Comparison of ENCODE assay signal across 9 mouse cellular contexts in the genomic region with DNA sequence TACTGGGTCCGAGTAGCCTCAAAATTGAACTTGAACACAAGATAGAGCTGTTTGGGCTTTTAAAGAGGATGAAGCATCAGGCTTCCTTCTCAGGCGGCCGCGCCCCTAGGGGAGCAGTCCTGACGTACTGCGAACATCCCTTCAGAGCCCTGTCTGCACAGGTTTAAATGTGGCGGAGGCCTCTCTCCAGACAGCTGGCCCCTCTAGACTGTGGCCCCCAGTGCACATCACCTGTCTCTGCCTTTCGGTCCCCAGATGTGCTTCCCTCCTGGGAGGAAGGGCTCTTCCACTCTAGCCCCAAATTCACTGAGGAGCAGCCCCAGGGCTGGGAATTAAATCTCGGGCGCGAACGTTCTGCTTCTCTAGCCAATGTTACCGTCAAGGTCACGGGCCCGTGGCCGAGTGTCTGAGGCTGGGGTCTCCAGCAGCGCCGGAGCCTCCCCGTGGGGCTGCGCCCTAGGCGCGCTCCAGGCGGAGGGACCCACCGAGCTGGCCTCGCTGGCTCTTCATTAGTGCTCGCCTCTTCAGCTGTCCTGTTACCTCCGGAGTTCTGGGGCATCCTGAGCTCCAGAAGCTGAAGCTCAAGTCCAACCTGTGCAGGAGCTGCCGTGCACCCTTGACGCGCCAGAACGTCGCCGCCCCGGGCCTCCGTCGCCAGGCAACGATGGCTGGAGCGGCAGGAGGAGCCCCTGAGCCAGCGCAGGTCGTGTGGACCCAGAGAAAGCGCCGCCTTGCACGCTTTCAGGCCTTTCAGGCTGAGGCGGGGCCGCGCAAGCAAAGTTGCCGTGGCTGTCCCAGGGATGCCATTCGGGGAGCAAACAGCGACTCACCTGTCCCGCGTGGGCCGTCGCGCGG. TPM values are rescaled to one million over a fixed set of nuclear protein-coding genes. Genes with fewer than 3 reads are reported as not detected.
DNase-seq lines count a peak whose midpoint lies in the region; ATAC-seq and TF ChIP-seq lines count a peak whose summit lies in the region.
"Had no signal": no experiment of that assay in that cellular context is flagged by ENCODE, and none has a peak within 500 bp of the region (broad histone marks: within the 10 kb centered on the region; RNA-seq: fewer than 3 reads in every experiment).

No protein-coding gene starts in this region.

- H3K9ac ChIP-seq in hindbrain, embryonic 11.5 days (ENCODE audit: low read depth, low read length): peak overlapping the region; percentile 58; the same call in 1 of the 2 replicates
- H3K9ac ChIP-seq in limb, embryonic 11.5 days (ENCODE audit: low read length): peak overlapping the region; percentile 41

- no peaks in the 10 kb centered on the region for H3K36me3 ChIP-seq in hindbrain, embryonic 11.5 days (ENCODE audit: control insufficient read depth, insufficient read depth, low read length)
- no peaks in the 10 kb centered on the region for H3K36me3 ChIP-seq in limb, embryonic 11.5 days (ENCODE audit: control insufficient read depth, insufficient read depth, low read length)

- H3K9me3 ChIP-seq in hindbrain, embryonic 11.5 days (ENCODE audit: control insufficient read depth, low read length): no peaks in the 10 kb centered on the region
- no peaks in the 10 kb centered on the region for H3K9me3 ChIP-seq in limb, embryonic 11.5 days (ENCODE audit: control insufficient read depth, low read length)

- no peak for TF ChIP-seq CTCF in olfactory bulb, adult 2 months (IDR thresholded peaks at IDR 0.05; ENCODE audit: insufficient read depth, low read depth, low read length)

- H3K27ac ChIP-seq in hindbrain, embryonic 11.5 days (ENCODE audit: low read depth, low read length): no peak overlapping the region; the same call in 1 of the 2 replicates
- H3K27ac ChIP-seq in limb, embryonic 11.5 days (replicated peaks; ENCODE audit: low read depth, low read length): no peak overlapping the region
- peak overlapping the region; percentile 83 for H3K27ac ChIP-seq in olfactory bulb, adult 2 months (ENCODE audit: insufficient read depth, low read depth, low read length)

- 4% methylated on average over 53 of the region's 55 CpGs for WGBS in hindbrain, embryonic 11.5 days
- 5% methylated on average over 55 of the region's 55 CpGs for WGBS in limb, embryonic 11.5 days
- WGBS in olfactory bulb, adult 2 months: 4% methylated on average over 55 of the region's 55 CpGs

- peaks cover 6% of the 10 kb centered on the region for H3K4me1 ChIP-seq in hindbrain, embryonic 11.5 days (replicated peaks; ENCODE audit: control insufficient read depth, insufficient read depth, low read length)
- peaks cover 9% of the 10 kb centered on the region for H3K4me1 ChIP-seq in limb, embryonic 11.5 days (ENCODE audit: control insufficient read depth, insufficient read depth, low read length)
- peaks cover 15% of the 10 kb centered on the region for H3K4me1 ChIP-seq in olfactory bulb, adult 2 months (ENCODE audit: control insufficient read depth, insufficient read depth, low read length)

- DNase-seq in left cerebral cortex, adult 18-20 months (ENCODE audit: low spot score in 2 of 2): peak; percentile 40 to 60
- DNase-seq in left cerebral cortex, adult 9 months (ENCODE audit: low spot score in 2 of 2): no peak
- peak; percentile 77 to 79 for DNase-seq in cerebellum, postnatal 25 days
- DNase-seq in hindbrain, embryonic 11.5 days (ENCODE audit: low spot score): peak; percentile 70
- peak; percentile 83 for DNase-seq in limb, embryonic 11.5 days (ENCODE audit: low spot score)
- DNase-seq in thymus, postnatal 25 days: no peak
- DNase-seq in lung, postnatal 10 days: no peak

- peak; percentile 82 for ATAC-seq in hindbrain, embryonic 11.5 days (ENCODE audit: low FRiP score)
- ATAC-seq in limb, embryonic 11.5 days (ENCODE audit: insufficient number of reproducible peaks, low FRiP score, low TSS enrichment, low read depth): peak; percentile 72

- H3K4me2 ChIP-seq in hindbrain, embryonic 11.5 days (replicated peaks; ENCODE audit: low read depth, low read length): peak overlapping the region; percentile 98
- peak overlapping the region; percentile 95 for H3K4me2 ChIP-seq in limb, embryonic 11.5 days (ENCODE audit: low read depth, severe bottlenecking)

- TF ChIP-seq POLR2A in olfactory bulb, adult 2 months (IDR thresholded peaks at IDR 0.05; ENCODE audit: insufficient read depth, low read depth, low read length): no peak

- peak overlapping the region; percentile 48 for H3K4me3 ChIP-seq in hindbrain, embryonic 11.5 days (ENCODE audit: low read depth, low read length)
- peak overlapping the region; percentile 42 for H3K4me3 ChIP-seq in limb, embryonic 11.5 days (ENCODE audit: low read depth, low read length)
- peak overlapping the region; percentile 81 for H3K4me3 ChIP-seq in olfactory bulb, adult 2 months (ENCODE audit: insufficient read depth, low read depth, low read length)

- H3K27me3 ChIP-seq in hindbrain, embryonic 11.5 days (ENCODE audit: control insufficient read depth, insufficient read depth, low read length): peaks cover 48% of the 10 kb centered on the region
- H3K27me3 ChIP-seq in limb, embryonic 11.5 days (ENCODE audit: control insufficient read depth, insufficient read depth, low read length): peaks cover 16% of the 10 kb centered on the region

RNA-seq across cellular contexts. Expression of a gene that starts 0.8 kb away (rescaled TPM):
- 100 to 1,000 TPM; 388 to 416 TPM for total RNA-seq in left cerebral cortex, adult 18-20 months (2021)
- 1.9 and 3.5 TPM in 2 replicates for polyA plus RNA-seq in hindbrain, embryonic 11.5 days (2014; fragmentation: Nextera tagmentation; extraction: Ambion mirVana)
- polyA plus RNA-seq in limb, embryonic 11.5 days (2014; fragmentation: Nextera tagmentation; extraction: Ambion mirVana): 3.1 and 4.3 TPM in 2 replicates
- polyA plus RNA-seq in olfactory bulb, adult 2 months (2012; ENCODE audit: insufficient read depth, insufficient read length, low replicate concordance, missing spikeins): 351 TPM in 1 of 2 replicates, not detected in the other

RNA-seq across cellular contexts. Expression of a gene that starts 37.9 kb away (rescaled TPM):
- total RNA-seq in left cerebral cortex, adult 18-20 months (2021): not detected
- polyA plus RNA-seq in hindbrain, embryonic 11.5 days (2014; fragmentation: Nextera tagmentation; extraction: Ambion mirVana): not detected in 2 replicates
- 0.17 and 0.23 TPM in 2 replicates for polyA plus RNA-seq in limb, embryonic 11.5 days (2014; fragmentation: Nextera tagmentation; extraction: Ambion mirVana)
- polyA plus RNA-seq in olfactory bulb, adult 2 months (2012; ENCODE audit: insufficient read depth, insufficient read length, low replicate concordance, missing spikeins): not detected in 2 replicates
- total RNA-seq: neutrophil, adult 5-6 weeks had no signal

RNA-seq across cellular contexts. Expression of a gene that starts 57.7 kb away (rescaled TPM):
- 10 to 100 TPM; 70.5 to 75.2 TPM for total RNA-seq in left cerebral cortex, adult 18-20 months (2021)
- polyA plus RNA-seq in hindbrain, embryonic 11.5 days (2014; fragmentation: Nextera tagmentation; extraction: Ambion mirVana): 0.22 and 0.25 TPM in 2 replicates
- polyA plus RNA-seq in limb, embryonic 11.5 days (2014; fragmentation: Nextera tagmentation; extraction: Ambion mirVana): 0.04 and 0.07 TPM in 2 replicates
- polyA plus RNA-seq in olfactory bulb, adult 2 months (2012; ENCODE audit: insufficient read depth, insufficient read length, low replicate concordance, missing spikeins): not detected in 2 replicates
- total RNA-seq: neutrophil, adult 5-6 weeks had no signal

Comparison
In these comparisons a context has a peak if more than half of its experiments do, and no peak if none do; other contexts are left out.
1. DNase-seq: peak in left cerebral cortex, adult 18-20 months (2 of 2), cerebellum, postnatal 25 days (2 of 2), hindbrain, embryonic 11.5 days (single experiment) and limb, embryonic 11.5 days (single experiment); none in left cerebral cortex, adult 9 months (0 of 2), thymus, postnatal 25 days (single experiment) and lung, postnatal 10 days (single experiment).
2. Peak in every context shown above with its lines, with median percentiles within 50 percentile points of each other: H3K4me3 ChIP-seq.